Mouse (Mus musculus) lung, embryonic 15.5 days (tissue): Measurements from ENCODE around the gene Chpf2. TPM values are rescaled to one million over a fixed set of nuclear protein-coding genes. Genes with fewer than 3 reads are reported as not detected.
A peak's percentile ranks its signal among the peaks of the same experiment; 100 is the strongest.

Experiments
- ATAC-seq: fragments of 200-750 bp; cut with Nextera tagmentation; 2 replicates; pipeline ENCODE4 v1.8.0; 2017; ENCODE audit warnings: moderate number of reproducible peaks, borderline replicate concordance; ENCODE audit not compliant: low FRiP score, low TSS enrichment; ENCODE audit errors: extremely low read depth
- H3K27ac ChIP-seq: fragments of 300-500 bp; sonication (generic); 2 replicates; pipeline ENCODE4 v1.5.1; 2015; ENCODE audit warnings: moderate library complexity, mild to moderate bottlenecking, inconsistent platforms
- H3K27me3 ChIP-seq: fragments of 300-500 bp; sonication (generic); 2 replicates; pipeline ENCODE4 v1.6.1; 2015; ENCODE audit warnings: inconsistent platforms
- H3K36me3 ChIP-seq: fragments of 300-500 bp; sonication (generic); 2 replicates; pipeline ENCODE4 v1.6.1; 2015; ENCODE audit warnings: inconsistent platforms
- H3K4me1 ChIP-seq: fragments of 300-500 bp; sonication (generic); 2 replicates; pipeline ENCODE4 v1.6.1; 2015; ENCODE audit warnings: inconsistent platforms
- H3K4me2 ChIP-seq: fragments of 300-500 bp; sonication (generic); 2 replicates; pipeline ENCODE4 v1.6.1; 2015; ENCODE audit warnings: inconsistent platforms, mild to moderate bottlenecking, moderate library complexity
- H3K4me3 ChIP-seq: fragments of 300-500 bp; sonication (generic); 2 replicates; pipeline ENCODE4 v1.5.1; 2015; ENCODE audit warnings: mild to moderate bottlenecking, inconsistent platforms
- H3K9ac ChIP-seq: fragments of 300-500 bp; sonication (generic); 2 replicates; pipeline ENCODE4 v1.6.1; 2015; ENCODE audit warnings: inconsistent platforms
- H3K9me3 ChIP-seq: fragments of 300-500 bp; sonication (generic); 2 replicates; pipeline ENCODE4 v1.6.1; 2016; ENCODE audit warnings: inconsistent platforms
- WGBS: fragments of 180-500 bp; shearing (Covaris S2); methylation state at CpG from one replicate; pipeline ENCODE4 v1.1.7; 2015; 5-methylcytosine and 5-hydroxymethylcytosine counted together
- polyA plus RNA-seq: library from polyadenylated mRNA; unstranded; fragments of >200 nt; fragmentation: Nextera tagmentation; extraction: Ambion mirVana; gene quantifications from 2 replicates; pipeline ENCODE4 v1.2.1, GENCODE M21; 2015

The Chpf2 gene
- polyA plus RNA-seq, 1 experiment from 2014 or later, result 21.7 TPM

- Histone ChIP-seq H3K4me2 (peak overlapping the region; percentile 87), H3K27ac (peak overlapping the region; percentile 98), H3K9ac (peak overlapping the region; percentile 88), H3K36me3 (no peaks in the 10 kb centered on the region), H3K27me3 (peaks cover 11% of the 10 kb centered on the region; the same call in 1 of the 2 replicates), H3K4me1 (peaks cover 73% of the 10 kb centered on the region), H3K9me3 (no peaks in the 10 kb centered on the region), H3K4me3 (peak overlapping the region; percentile 76)
- 1% methylated on average over 33 of the region's 33 CpGs for WGBS
- no peak for ATAC-seq
Observed at GRCm38 (mm10) chr5:24601071-24601835, 14.7 kb downstream of the Chpf2 start.

GRCm38 (mm10) chr5:24601911-24602750, 15.6 kb downstream of the Chpf2 start:
- Histone ChIP-seq H3K4me3 (peak overlapping the region; percentile 76), H3K27ac (peak overlapping the region; percentile 98), H3K9me3 (no peaks in the 10 kb centered on the region), H3K4me2 (peak overlapping the region; percentile 87), H3K27me3 (peaks cover 11% of the 10 kb centered on the region; the same call in 1 of the 2 replicates), H3K9ac (peak overlapping the region; percentile 88), H3K4me1 (peaks cover 68% of the 10 kb centered on the region), H3K36me3 (no peaks in the 10 kb centered on the region)
- under 1% methylated on average over 73 of the region's 73 CpGs for WGBS
- peak; percentile 50 for ATAC-seq

- peak; percentile 65 for ATAC-seq
- Histone ChIP-seq H3K27me3 (peaks cover 10% of the 10 kb centered on the region; the same call in 1 of the 2 replicates), H3K9ac (peak overlapping the region; percentile 88), H3K4me1 (peaks cover 64% of the 10 kb centered on the region), H3K4me3 (peak overlapping the region; percentile 76), H3K36me3 (no peaks in the 10 kb centered on the region), H3K9me3 (no peaks in the 10 kb centered on the region), H3K4me2 (peak overlapping the region; percentile 87), H3K27ac (peak overlapping the region; percentile 98)
- 0% methylated on average over 16 of the region's 16 CpGs for WGBS
Observed at GRCm38 (mm10) chr5:24602751-24603343, 16.3 kb downstream of the Chpf2 start.

GRCm38 (mm10) chr5:24603431-24604010, 17.0 kb downstream of the Chpf2 start:
- Histone ChIP-seq H3K36me3 (no peaks in the 10 kb centered on the region), H3K4me3 (peak overlapping the region; percentile 76; the same call in 1 of the 2 replicates), H3K27ac (peak overlapping the region; percentile 98), H3K27me3 (peaks cover 4% of the 10 kb centered on the region; the same call in 1 of the 2 replicates), H3K9me3 (no peaks in the 10 kb centered on the region), H3K4me2 (peak overlapping the region; percentile 87), H3K9ac (peak overlapping the region; percentile 86; the same call in 1 of the 2 replicates), H3K4me1 (peaks cover 58% of the 10 kb centered on the region)
- 59% methylated on average over 8 of the region's 8 CpGs for WGBS
- no peak for ATAC-seq

- H3K4me1 ChIP-seq, result peaks cover 51% of the 10 kb centered on the region
- ATAC-seq, result no peak
- H3K36me3 ChIP-seq, result no peaks in the 10 kb centered on the region
- H3K27ac ChIP-seq, result peak overlapping the region; percentile 98
- H3K9ac ChIP-seq, result peak overlapping the region; percentile 86
- 16% methylated on average over 12 of the region's 12 CpGs for WGBS
- H3K9me3 ChIP-seq, result no peaks in the 10 kb centered on the region
- H3K4me3 ChIP-seq, result peak overlapping the region; percentile 84
- peak overlapping the region; percentile 70 for H3K4me2 ChIP-seq
- H3K27me3 ChIP-seq, result 0 out of 2 replicates have a peak, but pooled peaks cover 3% of the 10 kb centered on the region
Observed at GRCm38 (mm10) chr5:24604080-24604655, 17.6 kb downstream of the Chpf2 start.

GRCm38 (mm10) chr5:24604656-24605100, 18.1 kb downstream of the Chpf2 start:
- H3K36me3 ChIP-seq, result no peaks in the 10 kb centered on the region
- H3K9me3 ChIP-seq, result no peaks in the 10 kb centered on the region
- under 1% methylated on average over 41 of the region's 46 CpGs for WGBS
- peaks cover 50% of the 10 kb centered on the region for H3K4me1 ChIP-seq
- peak overlapping the region; percentile 70 for H3K4me2 ChIP-seq
- peak; percentile 79 for ATAC-seq
- H3K4me3 ChIP-seq, result peak overlapping the region; percentile 84
- peak overlapping the region; percentile 86 for H3K9ac ChIP-seq
- H3K27me3 ChIP-seq, result 0 out of 2 replicates have a peak, but pooled peaks cover 3% of the 10 kb centered on the region
- H3K27ac ChIP-seq, result peak overlapping the region; percentile 98

GRCm38 (mm10) chr5:24605321-24605979, 18.9 kb downstream of the Chpf2 start:
- no peak for ATAC-seq
- Histone ChIP-seq H3K27me3 (0 out of 2 replicates have a peak, but pooled peaks cover 3% of the 10 kb centered on the region), H3K4me2 (peak overlapping the region; percentile 70), H3K9ac (peak overlapping the region; percentile 86), H3K9me3 (no peaks in the 10 kb centered on the region), H3K27ac (peak overlapping the region; percentile 98), H3K4me1 (peaks cover 46% of the 10 kb centered on the region), H3K4me3 (peak overlapping the region; percentile 84), H3K36me3 (no peaks in the 10 kb centered on the region)
- WGBS, result 11% methylated on average over 6 of the region's 6 CpGs

- Histone ChIP-seq H3K27me3 (no peaks in the 10 kb centered on the region), H3K4me1 (peaks cover 42% of the 10 kb centered on the region), H3K36me3 (no peaks in the 10 kb centered on the region), H3K9ac (peak overlapping the region; percentile 33), H3K4me3 (peak overlapping the region; percentile 84; the same call in 1 of the 2 replicates), H3K4me2 (peak overlapping the region; percentile 70), H3K9me3 (no peaks in the 10 kb centered on the region), H3K27ac (peak overlapping the region; percentile 98; the same call in 1 of the 2 replicates)
- 22% methylated on average over 14 of the region's 14 CpGs for WGBS
- ATAC-seq, result no peak
Observed at GRCm38 (mm10) chr5:24605980-24606665, 19.6 kb downstream of the Chpf2 start.

GRCm38 (mm10) chr5:24609388-24609787, 22.8 kb downstream of the Chpf2 start:
- H3K36me3 ChIP-seq, result no peaks in the 10 kb centered on the region
- no peaks in the 10 kb centered on the region for H3K27me3 ChIP-seq
- H3K4me2 ChIP-seq, result no peak overlapping the region
- H3K27ac ChIP-seq, result no peak overlapping the region
- ATAC-seq, result no peak
- no peak overlapping the region for H3K9ac ChIP-seq
- no peaks in the 10 kb centered on the region for H3K9me3 ChIP-seq
- H3K4me3 ChIP-seq, result no peak overlapping the region
- peaks cover 29% of the 10 kb centered on the region for H3K4me1 ChIP-seq
- WGBS, result 10% methylated on average over 5 of the region's 5 CpGs
